Mouse (Mus musculus) cerebellum, adult 2 months (tissue): Measurements from ENCODE around the gene Riiad1.

ENCODE experiments used
- CTCF ChIP-seq: fragments of 200-500 bp; IDR thresholded peaks from 2 replicates; pipeline ENCODE4 v1.5.1; 2011; ENCODE audit warnings: low read depth, mild to moderate bottlenecking, control low read depth, low read length, moderate library complexity, borderline replicate concordance; ENCODE audit not compliant: insufficient read depth
- POLR2A ChIP-seq: fragments of 200-500 bp; IDR thresholded peaks from 2 replicates; pipeline ENCODE4 v1.6.1; 2011; ENCODE audit warnings: low read length, control low read depth, borderline replicate concordance; ENCODE audit not compliant: insufficient read depth

DNA sequence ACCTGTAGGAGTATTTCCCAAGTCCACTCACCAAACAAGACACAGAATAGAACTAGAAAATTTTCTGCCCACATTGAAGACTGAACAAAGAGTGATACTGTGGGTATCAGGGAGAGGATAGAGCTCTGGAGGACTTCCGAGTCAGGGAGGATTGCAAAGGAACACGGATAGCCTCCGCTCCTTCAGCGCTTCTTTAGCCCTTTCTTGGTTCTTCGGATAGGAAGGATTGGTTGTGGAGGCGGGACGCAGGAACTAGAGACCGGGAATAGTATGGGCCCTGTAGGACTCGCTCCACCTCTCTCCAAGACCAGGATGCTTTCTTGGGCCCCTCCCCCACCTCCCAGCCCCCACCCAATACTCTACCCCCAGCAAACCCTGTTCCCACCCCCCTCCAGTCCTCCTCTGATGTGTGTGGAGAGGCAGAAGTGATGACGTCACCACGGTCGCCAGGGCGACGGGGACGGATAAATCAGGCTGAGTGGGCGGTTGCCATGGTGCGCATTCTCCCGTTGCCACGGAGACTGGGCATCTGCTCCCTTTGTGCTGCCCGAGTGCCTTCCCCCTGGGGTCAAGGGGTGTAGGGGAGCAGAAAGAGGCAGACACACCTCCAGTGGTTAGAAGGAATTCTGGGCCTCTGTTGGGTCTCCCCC lies 3.8 kb upstream of the Riiad1 start:
- no peak for TF ChIP-seq CTCF
- TF ChIP-seq POLR2A: no peak
